8 mouse cellular contexts compared by ENCODE assay signal in the genomic region with DNA sequence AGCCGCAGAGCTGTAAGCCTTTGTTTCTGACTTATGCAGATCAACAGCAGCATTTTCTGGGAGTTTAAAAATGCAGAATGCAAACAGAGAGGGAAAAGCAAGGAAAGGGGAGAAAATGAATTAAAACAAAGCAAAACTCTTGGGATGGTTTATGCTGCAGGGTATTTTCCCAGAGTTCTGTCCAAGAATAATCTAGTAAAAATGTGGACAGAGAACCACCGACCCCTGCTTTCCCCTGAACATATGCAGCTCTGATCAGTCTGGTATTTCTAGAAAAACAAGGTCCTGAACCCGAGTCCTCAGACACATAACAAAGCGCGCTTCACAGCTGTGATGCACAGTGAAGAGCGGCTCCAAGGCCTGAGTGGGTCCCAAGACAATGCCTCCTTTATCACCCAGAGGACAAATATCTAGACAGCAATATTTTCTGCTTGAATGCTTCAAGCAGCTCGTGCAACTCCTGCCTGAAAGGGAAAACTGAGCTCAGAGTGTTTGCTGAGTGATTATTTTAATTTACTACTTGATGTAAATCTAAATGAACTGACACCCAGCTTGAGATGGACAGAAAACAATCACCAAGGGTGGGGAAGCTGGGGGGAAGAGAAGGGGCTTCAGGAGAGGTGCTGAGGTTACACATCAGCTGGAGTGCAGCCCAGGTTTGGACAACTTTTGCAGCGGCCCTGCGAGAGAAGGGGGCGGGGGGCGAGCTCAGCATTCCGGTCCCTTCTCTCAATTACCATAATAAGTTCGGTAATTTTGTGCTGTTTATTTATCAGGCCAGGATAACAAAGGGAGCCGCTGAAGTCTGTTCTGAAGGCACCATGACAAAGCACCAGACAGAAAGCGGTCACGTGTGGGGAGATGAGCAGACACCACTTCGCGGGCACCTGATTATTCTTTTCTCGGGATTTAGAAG.
DNase-seq lines count a peak whose midpoint lies in the region; ATAC-seq and TF ChIP-seq lines count a peak whose summit lies in the region.

No protein-coding gene starts in this region.

- no peak overlapping the region for H3K27ac ChIP-seq in heart, embryonic 11.5 days (ENCODE audit: low read depth, low read length)
- no peak overlapping the region for H3K27ac ChIP-seq in cortical plate, adult 2 months (ENCODE audit: insufficient read depth, low read length)
- H3K27ac ChIP-seq in hindbrain, embryonic 16.5 days (ENCODE audit: low read depth, low read length) = peak overlapping the region; percentile 51; the same call in 1 of the 2 replicates
- H3K27ac ChIP-seq in midbrain, embryonic 10.5 days (replicated peaks) = peak overlapping the region; percentile 85

- H3K9ac ChIP-seq in heart, embryonic 11.5 days (ENCODE audit: low read depth, low read length) = peak overlapping the region; percentile 54
- peak overlapping the region; percentile 57 for H3K9ac ChIP-seq in hindbrain, embryonic 16.5 days (ENCODE audit: low read depth, low read length)

- no peak for TF ChIP-seq POLR2A in cortical plate, adult 2 months (IDR thresholded peaks at IDR 0.05; ENCODE audit: extremely low read depth, insufficient read depth, low read length)

- H3K36me3 ChIP-seq in heart, embryonic 11.5 days (ENCODE audit: control insufficient read depth, insufficient read depth, low read length) = no peaks in the 10 kb centered on the region
- no peaks in the 10 kb centered on the region for H3K36me3 ChIP-seq in hindbrain, embryonic 16.5 days (ENCODE audit: control insufficient read depth, insufficient read depth, low read length)
- no peaks in the 10 kb centered on the region for H3K36me3 ChIP-seq in midbrain, embryonic 10.5 days

- H3K4me3 ChIP-seq in heart, embryonic 11.5 days (ENCODE audit: low read depth, low read length) = peak overlapping the region; percentile 34
- H3K4me3 ChIP-seq in cortical plate, adult 2 months (ENCODE audit: insufficient read depth, low read length) = peak overlapping the region; percentile 9; the same call in 1 of the 2 replicates
- H3K4me3 ChIP-seq in hindbrain, embryonic 16.5 days (ENCODE audit: low read length) = peak overlapping the region; percentile 32
- peak overlapping the region; percentile 45 for H3K4me3 ChIP-seq in midbrain, embryonic 10.5 days

- TF ChIP-seq CTCF in cortical plate, adult 2 months (IDR thresholded peaks at IDR 0.05; ENCODE audit: extremely low read depth, insufficient read depth, low read length) = no peak

- H3K27me3 ChIP-seq in heart, embryonic 11.5 days (ENCODE audit: control insufficient read depth, insufficient read depth, low read length) = no peaks in the 10 kb centered on the region
- no peaks in the 10 kb centered on the region for H3K27me3 ChIP-seq in hindbrain, embryonic 16.5 days (replicated peaks; ENCODE audit: control insufficient read depth, insufficient read depth, low read length)
- no peaks in the 10 kb centered on the region for H3K27me3 ChIP-seq in midbrain, embryonic 10.5 days (ENCODE audit: low read depth, poor library complexity, severe bottlenecking)

- DNase-seq in heart, postnatal 4 days = no peak
- peak; percentile 54 for DNase-seq in midbrain, embryonic 10.5 days (ENCODE audit: low spot score)
- DNase-seq in spleen, adult 18-20 months = no peak

- no peaks in the 10 kb centered on the region for H3K9me3 ChIP-seq in heart, embryonic 11.5 days (replicated peaks; ENCODE audit: control insufficient read depth, low read length)
- H3K9me3 ChIP-seq in hindbrain, embryonic 16.5 days (ENCODE audit: control insufficient read depth, low read length) = no peaks in the 10 kb centered on the region
- no peaks in the 10 kb centered on the region for H3K9me3 ChIP-seq in midbrain, embryonic 10.5 days (replicated peaks)

- no peak for ATAC-seq in heart, embryonic 11.5 days (replicated peaks; ENCODE audit: insufficient number of reproducible peaks, low FRiP score, low TSS enrichment)
- ATAC-seq in hindbrain, embryonic 16.5 days = peak; percentile 79
- ATAC-seq in megakaryocyte, adult 5-6 weeks (ENCODE audit: poor library complexity, severe bottlenecking) = no peak
- no peak for ATAC-seq in CD4-positive, CD25-positive, alpha-beta regulatory T cell, adult 4 months

- H3K4me1 ChIP-seq in heart, embryonic 11.5 days (ENCODE audit: control insufficient read depth, insufficient read depth, low read length) = peaks cover 11% of the 10 kb centered on the region
- H3K4me1 ChIP-seq in cortical plate, adult 2 months (ENCODE audit: control insufficient read depth, insufficient read depth, low read length) = peaks cover 5% of the 10 kb centered on the region
- H3K4me1 ChIP-seq in hindbrain, embryonic 16.5 days (ENCODE audit: control insufficient read depth, insufficient read depth, low read depth, low read length) = peaks cover 13% of the 10 kb centered on the region
- peaks cover 27% of the 10 kb centered on the region for H3K4me1 ChIP-seq in midbrain, embryonic 10.5 days

- H3K4me2 ChIP-seq in heart, embryonic 11.5 days = peak overlapping the region; percentile 71
- peak overlapping the region; percentile 68 for H3K4me2 ChIP-seq in hindbrain, embryonic 16.5 days (ENCODE audit: low read length)

- WGBS in heart, embryonic 11.5 days (ENCODE audit: insufficient replicate concordance) = 16% methylated on average over 19 of the region's 19 CpGs
- 4% methylated on average over 19 of the region's 19 CpGs for WGBS in hindbrain, embryonic 16.5 days
- 9% methylated on average over 19 of the region's 19 CpGs for WGBS in midbrain, embryonic 10.5 days

Comparison
In these comparisons a context has a peak if more than half of its experiments do, and no peak if none do; other contexts are left out.
1. H3K27ac ChIP-seq: peak in hindbrain, embryonic 16.5 days (single experiment) and midbrain, embryonic 10.5 days (single experiment); none in heart, embryonic 11.5 days (single experiment) and cortical plate, adult 2 months (single experiment).
2. Peak in every context shown above with its lines, with median percentiles within 50 percentile points of each other: H3K4me3 ChIP-seq.